Mouse (Mus musculus) heart, embryonic 14.5 days (tissue): ENCODE measurements around the gene Tcaf3. TPM values are rescaled to one million over a fixed set of nuclear protein-coding genes. Genes with fewer than 3 reads are reported as not detected.

Source experiments
- ATAC-seq: fragments of 200-750 bp; cut with Nextera tagmentation; 2 replicates; pipeline ENCODE4 v1.8.0; 2017; ENCODE audit warnings: low read depth, moderate TSS enrichment; ENCODE audit not compliant: insufficient number of reproducible peaks, insufficient read depth, low FRiP score
- H3K27ac ChIP-seq, 2 experiments: fragments of 200-500 bp in 1 of 2; fragments of 300-500 bp in 1 of 2; sonication (generic) in 1 of 2; replicated peaks in 1 of 2; 2 replicates each; pipeline ENCODE4 v1.5.1; 2012 to 2014; ENCODE audit warnings: low read depth in 2 of 2, low read length in 2 of 2, control low read depth in 1 of 2, mild to moderate bottlenecking in 1 of 2, mixed read lengths in 1 of 2; ENCODE audit not compliant: control insufficient read depth in 1 of 2, insufficient read depth in 1 of 2
- H3K27me3 ChIP-seq: fragments of 300-500 bp; sonication (generic); 2 replicates; pipeline ENCODE4 v1.6.1; 2014; ENCODE audit warnings: mild to moderate bottlenecking, low read length, control low read depth; ENCODE audit not compliant: control insufficient read depth, insufficient read depth
- H3K36me3 ChIP-seq: fragments of 300-500 bp; sonication (generic); 2 replicates; pipeline ENCODE4 v1.6.1; 2014; ENCODE audit warnings: mild to moderate bottlenecking, control low read depth, low read length, mixed read lengths; ENCODE audit not compliant: control insufficient read depth, insufficient read depth
- H3K4me1 ChIP-seq, 2 experiments: fragments of 200-500 bp in 1 of 2; fragments of 300-500 bp in 1 of 2; sonication (generic) in 1 of 2; 2 replicates each; pipeline ENCODE4 v1.6.1; 2012 to 2014; ENCODE audit warnings: low read length in 2 of 2, control low read depth in 1 of 2, mixed read lengths in 1 of 2; ENCODE audit not compliant: control insufficient read depth in 2 of 2, insufficient read depth in 2 of 2
- H3K4me2 ChIP-seq: fragments of 300-500 bp; sonication (generic); 2 replicates; pipeline ENCODE4 v1.6.1; 2014; ENCODE audit warnings: mild to moderate bottlenecking, low read length
- H3K4me3 ChIP-seq, 2 experiments: fragments of 200-500 bp in 1 of 2; fragments of 300-500 bp in 1 of 2; sonication (generic) in 1 of 2; 2 replicates each; pipeline ENCODE4 v1.5.1; 2012 to 2014; ENCODE audit warnings: low read length in 2 of 2, mild to moderate bottlenecking in 2 of 2, control low read depth in 1 of 2, low read depth in 1 of 2, moderate library complexity in 1 of 2; ENCODE audit not compliant: control insufficient read depth in 1 of 2, insufficient read depth in 1 of 2
- H3K9ac ChIP-seq: fragments of 300-500 bp; sonication (generic); 2 replicates; pipeline ENCODE4 v1.6.1; 2014; ENCODE audit warnings: mild to moderate bottlenecking, low read length
- H3K9me3 ChIP-seq: fragments of 300-500 bp; sonication (generic); 2 replicates; pipeline ENCODE4 v1.6.1; 2016; ENCODE audit warnings: low read length, control low read depth; ENCODE audit not compliant: control insufficient read depth
- WGBS: fragments of 180-500 bp; shearing (Covaris S2); extraction: QIAGEN DNeasy Blood & Tissue Kit; methylation state at CpG from one replicate; pipeline ENCODE4 v1.1.7; 2014; 5-methylcytosine and 5-hydroxymethylcytosine counted together
- polyA plus RNA-seq: library from polyadenylated mRNA; unstranded; fragments of >200 nt; fragmentation: Nextera tagmentation; extraction: Ambion mirVana; gene quantifications from 2 replicates; pipeline ENCODE4 v1.2.1, GENCODE M21; 2014

Tcaf3 gene
- polyA plus RNA-seq, result 0.08 TPM in 1 of 2 replicates, not detected in the other

- Histone ChIP-seq H3K36me3 (no peaks in the 10 kb centered on the region), H3K4me1 (no peaks in the 10 kb centered on the region), H3K9ac (no peak within 1 kb of the TSS), H3K4me3 (no peak within 1 kb of the TSS), H3K27ac (no peak within 1 kb of the TSS), H3K9me3 (no peaks in the 10 kb centered on the region), H3K4me2 (no peak within 1 kb of the TSS), H3K27me3 (no peaks in the 10 kb centered on the region)
- 78% methylated on average over 4 of the region's 4 CpGs for WGBS
- ATAC-seq, result no peak
Measured at GRCm38 (mm10) chr6:42597592-42597991, at the start of gene Tcaf3. TSS of gene Tcaf3 (minus strand) at chr6:42597692.

DNA sequence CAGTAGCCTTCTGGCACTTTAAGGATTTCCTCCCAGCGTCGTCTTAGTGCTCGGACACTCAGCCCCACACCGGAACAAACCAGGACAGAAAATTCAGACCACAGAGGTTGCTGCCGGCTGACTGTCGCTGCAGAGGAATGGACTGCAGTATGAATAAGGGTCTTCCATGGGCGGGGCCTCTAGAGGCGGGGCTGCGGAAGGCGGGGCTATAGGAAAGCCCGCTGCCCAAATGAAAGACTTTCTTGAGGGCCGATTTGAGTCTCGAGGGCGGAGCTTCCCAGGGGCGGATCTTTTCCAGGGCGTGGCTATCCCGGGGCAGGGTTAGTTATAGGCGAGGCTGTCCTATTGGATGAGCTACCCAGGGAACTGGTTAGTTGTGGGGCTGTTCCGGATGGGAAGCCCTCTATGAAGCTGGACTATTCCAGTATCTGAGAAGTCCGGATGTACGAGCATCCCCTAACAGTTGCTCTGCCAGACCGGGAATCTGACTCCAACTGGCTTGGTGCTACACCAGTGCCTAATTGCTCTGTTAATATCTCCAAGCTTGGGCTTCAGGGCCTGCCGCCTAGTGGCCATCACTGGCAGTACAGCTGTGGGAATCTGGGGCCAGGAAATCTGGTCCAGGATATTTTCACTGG is 47.5 kb upstream of the Tcaf3 start, which contains the start of gene Tcaf2:
Gene Tcaf2 (minus strand): TSS at position 343 of the 638 bp plus-strand sequence.
- peak; percentile 97 for ATAC-seq
- WGBS, result 1% methylated on average over 23 of the region's 23 CpGs
- H3K9me3 ChIP-seq, result no peaks in the 10 kb centered on the region
- no peak within 1 kb of the TSS for H3K27ac ChIP-seq
- no peaks in the 10 kb centered on the region for H3K36me3 ChIP-seq
- H3K4me1 ChIP-seq, result no peaks in the 10 kb centered on the region; a peak in 1 of 4 replicates
- peak within 1 kb of the TSS; percentile 50 to 60 for H3K4me3 ChIP-seq
- peak within 1 kb of the TSS; percentile 78 for H3K4me2 ChIP-seq
- H3K27me3 ChIP-seq, result no peaks in the 10 kb centered on the region
- peak within 1 kb of the TSS; percentile 54 for H3K9ac ChIP-seq

DNA sequence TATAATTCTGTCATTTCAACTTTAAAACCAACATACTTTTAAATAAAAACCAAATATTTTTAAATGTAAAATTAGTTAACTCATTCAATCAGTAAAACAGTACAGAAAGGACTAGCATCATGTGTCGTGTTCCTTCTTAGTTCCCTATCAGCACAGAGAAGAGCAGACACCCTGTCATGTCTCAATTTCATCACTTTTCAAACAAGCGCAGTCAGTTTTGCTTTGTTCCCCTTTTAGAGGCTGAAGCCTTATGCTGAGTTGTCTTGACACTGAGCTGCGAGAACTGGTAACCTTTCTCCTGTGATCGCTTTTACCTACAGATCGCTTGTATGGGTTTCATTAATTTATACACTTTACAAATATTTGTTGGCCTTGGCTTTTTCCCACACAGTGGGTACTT is 36.9 kb upstream of the Tcaf3 start:
- Histone ChIP-seq H3K36me3 (no peaks in the 10 kb centered on the region), H3K4me2 (no peak overlapping the region), H3K4me3 (no peak overlapping the region), H3K4me1 (no peaks in the 10 kb centered on the region), H3K9ac (no peak overlapping the region), H3K27me3 (no peaks in the 10 kb centered on the region), H3K9me3 (no peaks in the 10 kb centered on the region), H3K27ac (no peak overlapping the region)
- WGBS, result 65% methylated on average over 5 of the region's 5 CpGs
- no peak for ATAC-seq

DNA sequence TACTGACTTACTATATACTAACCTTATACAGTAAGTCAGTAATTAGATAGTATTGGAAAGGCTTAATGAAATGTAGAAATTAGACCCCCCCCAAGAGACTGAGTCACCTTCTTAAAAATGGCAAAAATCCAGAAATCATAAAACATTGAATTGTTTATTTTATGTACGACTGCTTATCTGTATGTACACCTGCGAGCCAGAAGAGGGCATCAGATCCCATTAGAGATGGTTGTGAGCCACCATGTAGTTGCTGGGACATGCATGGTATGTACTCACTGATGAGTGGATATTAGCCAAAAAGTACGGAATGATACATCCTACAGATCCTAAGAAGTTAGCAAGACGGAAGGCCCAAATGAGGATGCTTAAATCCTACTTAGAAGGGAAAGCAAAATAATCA is 33.9 kb upstream of the Tcaf3 start:
- H3K4me3 ChIP-seq, result no peak overlapping the region
- 56% methylated on average over 4 of the region's 4 CpGs for WGBS
- no peak overlapping the region for H3K4me2 ChIP-seq
- ATAC-seq, result no peak
- H3K36me3 ChIP-seq, result no peaks in the 10 kb centered on the region
- H3K27me3 ChIP-seq, result no peaks in the 10 kb centered on the region
- no peaks in the 10 kb centered on the region for H3K4me1 ChIP-seq
- no peak overlapping the region for H3K27ac ChIP-seq
- no peak overlapping the region for H3K9ac ChIP-seq
- no peaks in the 10 kb centered on the region for H3K9me3 ChIP-seq

DNA sequence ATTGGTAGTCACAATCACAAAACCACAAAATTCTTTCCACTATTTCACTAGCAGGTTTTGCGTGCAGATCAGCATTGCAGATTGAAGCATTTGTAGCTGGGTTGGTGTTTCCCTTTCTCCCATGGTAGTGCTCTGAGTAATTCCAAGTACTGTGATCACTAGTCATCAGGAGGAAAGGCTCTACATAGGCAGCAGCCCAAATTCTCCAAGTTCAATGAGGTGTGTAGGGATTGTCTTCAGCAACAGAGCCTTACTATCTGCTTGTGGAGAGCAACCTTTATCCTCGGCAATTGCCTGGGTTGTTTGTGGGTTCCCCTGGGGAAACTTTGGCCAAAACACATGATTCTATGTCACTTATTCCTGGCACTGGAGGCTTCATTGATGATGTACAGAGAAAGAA is 19.4 kb upstream of the Tcaf3 start:
- Histone ChIP-seq H3K4me3 (no peak overlapping the region), H3K27me3 (no peaks in the 10 kb centered on the region), H3K4me1 (no peaks in the 10 kb centered on the region), H3K4me2 (no peak overlapping the region), H3K36me3 (no peaks in the 10 kb centered on the region), H3K9me3 (no peaks in the 10 kb centered on the region), H3K27ac (no peak overlapping the region), H3K9ac (no peak overlapping the region)
- no peak for ATAC-seq
- 82% methylated on average over 2 of the region's 2 CpGs for WGBS

- Histone ChIP-seq H3K4me1 (peaks cover 0 to 3% of the 10 kb centered on the region in 2 experiments; a peak in 1 of 4 replicates), H3K9ac (no peak overlapping the region), H3K36me3 (no peaks in the 10 kb centered on the region), H3K27ac (no peak overlapping the region), H3K9me3 (no peaks in the 10 kb centered on the region), H3K4me2 (no peak overlapping the region), H3K4me3 (no peak overlapping the region), H3K27me3 (no peaks in the 10 kb centered on the region)
- no peak for ATAC-seq
Measured at GRCm38 (mm10) chr6:42612218-42612617, 14.7 kb upstream of the Tcaf3 start.

GRCm38 (mm10) chr6:42610954-42611522 is 13.5 kb upstream of the Tcaf3 start:
- no peaks in the 10 kb centered on the region for H3K36me3 ChIP-seq
- 32% methylated on average over 4 of the region's 4 CpGs for WGBS
- H3K4me3 ChIP-seq, result no peak overlapping the region
- no peaks in the 10 kb centered on the region for H3K27me3 ChIP-seq
- H3K4me1 ChIP-seq, result peaks cover 0 to 3% of the 10 kb centered on the region in 2 experiments; a peak in 1 of 4 replicates
- no peak overlapping the region for H3K4me2 ChIP-seq
- H3K27ac ChIP-seq, result no peak overlapping the region
- H3K9me3 ChIP-seq, result no peaks in the 10 kb centered on the region
- no peak for ATAC-seq
- H3K9ac ChIP-seq, result no peak overlapping the region
